8 mouse cellular contexts compared by ENCODE assay signal in genomic region chr2:49733656-49734008, GRCm38 (mm10). TPM values are rescaled to one million over a fixed set of nuclear protein-coding genes. Genes with fewer than 3 reads are reported as not detected.
A peak's percentile ranks its signal among the peaks of the same experiment; 100 is the strongest.
DNase-seq lines count a peak whose midpoint lies in the region; ATAC-seq and TF ChIP-seq lines count a peak whose summit lies in the region.

No protein-coding gene starts in this region.

- H3K27ac ChIP-seq in embryonic facial prominence, embryonic 12.5 days: peak overlapping the region; percentile 67; the same call in 1 of the 2 replicates
- peak overlapping the region; percentile 80 for H3K27ac ChIP-seq in kidney, postnatal 0 days
- no peak overlapping the region for H3K27ac ChIP-seq in heart, embryonic 10.5 days

- no peak overlapping the region for H3K9ac ChIP-seq in embryonic facial prominence, embryonic 12.5 days
- H3K9ac ChIP-seq in kidney, postnatal 0 days (ENCODE audit: low read depth, low read length): no peak overlapping the region

- H3K36me3 ChIP-seq in embryonic facial prominence, embryonic 12.5 days: peaks cover 18% of the 10 kb centered on the region
- H3K36me3 ChIP-seq in kidney, postnatal 0 days (ENCODE audit: insufficient read depth, low read length): no peaks in the 10 kb centered on the region
- no peaks in the 10 kb centered on the region for H3K36me3 ChIP-seq in splenic B cell, adult 2 months (ENCODE audit: control insufficient read depth, insufficient read depth, low read length, poor library complexity, severe bottlenecking)
- no peaks in the 10 kb centered on the region for H3K36me3 ChIP-seq in heart, embryonic 10.5 days

- no peaks in the 10 kb centered on the region for H3K9me3 ChIP-seq in embryonic facial prominence, embryonic 12.5 days
- H3K9me3 ChIP-seq in kidney, postnatal 0 days (replicated peaks; ENCODE audit: low read length): no peaks in the 10 kb centered on the region
- H3K9me3 ChIP-seq in heart, embryonic 10.5 days: no peaks in the 10 kb centered on the region

- WGBS in embryonic facial prominence, embryonic 12.5 days: 14% methylated on average over 7 of the region's 7 CpGs
- WGBS in kidney, postnatal 0 days: 32% methylated on average over 7 of the region's 7 CpGs
- 54% methylated on average over 7 of the region's 7 CpGs for WGBS in heart, embryonic 10.5 days

- ATAC-seq in embryonic facial prominence, embryonic 12.5 days (ENCODE audit: insufficient number of reproducible peaks, insufficient read depth, low FRiP score, low TSS enrichment): peak; percentile 48; the same call in 1 of the 2 replicates
- peak; percentile 63 for ATAC-seq in kidney, postnatal 0 days (replicated peaks; ENCODE audit: low FRiP score, low read depth)

- peaks cover 21% of the 10 kb centered on the region for H3K4me1 ChIP-seq in embryonic facial prominence, embryonic 12.5 days
- H3K4me1 ChIP-seq in kidney, postnatal 0 days (replicated peaks; ENCODE audit: insufficient read depth, low read length): no peaks in the 10 kb centered on the region
- H3K4me1 ChIP-seq in heart, embryonic 10.5 days: peaks cover 16% of the 10 kb centered on the region

- TF ChIP-seq CTCF in kidney, postnatal 0 days (IDR thresholded peaks at IDR 0.05; ENCODE audit: low read depth): no peak; the same call in 1 of the 2 replicates

- H3K27me3 ChIP-seq in embryonic facial prominence, embryonic 12.5 days: no peaks in the 10 kb centered on the region
- H3K27me3 ChIP-seq in kidney, postnatal 0 days (ENCODE audit: insufficient read depth, low read length): no peaks in the 10 kb centered on the region
- H3K27me3 ChIP-seq in splenic B cell, adult 2 months (ENCODE audit: control insufficient read depth, insufficient read depth, low read length, poor library complexity, severe bottlenecking): no peaks in the 10 kb centered on the region
- no peaks in the 10 kb centered on the region for H3K27me3 ChIP-seq in heart, embryonic 10.5 days (ENCODE audit: insufficient read depth, poor library complexity, severe bottlenecking)

- no peak overlapping the region for H3K4me3 ChIP-seq in embryonic facial prominence, embryonic 12.5 days
- no peak overlapping the region for H3K4me3 ChIP-seq in kidney, postnatal 0 days (replicated peaks; ENCODE audit: low read depth, low read length)
- no peak overlapping the region for H3K4me3 ChIP-seq in heart, embryonic 10.5 days

- peak; percentile 14 for DNase-seq in spleen, postnatal 36 days (ENCODE audit: low spot score in 2 of 2)
- no peak for DNase-seq in spleen, postnatal 14 days (ENCODE audit: low spot score in 2 of 2)
- DNase-seq in kidney, postnatal 0 days (ENCODE audit: low spot score): peak; percentile 64
- peak; percentile 35 for DNase-seq in splenic B cell, adult 2 months (ENCODE audit: low read depth, low spot score)
- no peak for DNase-seq in adrenal gland, adult 8-10 months
- DNase-seq in layer of hippocampus, adult 9-11 months: no peak
- no peak for DNase-seq in heart, embryonic 10.5 days (ENCODE audit: low spot score)

- H3K4me2 ChIP-seq in embryonic facial prominence, embryonic 12.5 days (replicated peaks): peak overlapping the region; percentile 32
- H3K4me2 ChIP-seq in kidney, postnatal 0 days (ENCODE audit: low read length): peak overlapping the region; percentile 42

RNA-seq across cellular contexts. Expression of gene Lypd6b, which starts 53.9 kb away (rescaled TPM):
- 5.2 and 7.9 TPM in 2 replicates for polyA plus RNA-seq in embryonic facial prominence, embryonic 12.5 days (2016; fragmentation: Nextera tagmentation; extraction: Ambion mirVana)
- polyA plus RNA-seq in kidney, postnatal 0 days (2015; fragmentation: Nextera tagmentation; extraction: Ambion mirVana): 8.2 and 8.9 TPM in 2 replicates
- under 1 TPM in 3 of 4 experiments, not detected in 1; 0.24 to 0.52 (median 0.24) TPM for total RNA-seq in adrenal gland, adult 8-10 months (2022)
- polyA plus RNA-seq in heart, embryonic 10.5 days (2016; fragmentation: Nextera tagmentation; extraction: Ambion mirVana): 2.0 TPM in 2 replicates

Comparison
In these comparisons a context has a peak if more than half of its experiments do, and no peak if none do; other contexts are left out.
1. DNase-seq: peak in spleen, postnatal 36 days (2 of 2), kidney, postnatal 0 days (single experiment) and splenic B cell, adult 2 months (single experiment); none in spleen, postnatal 14 days (0 of 2), adrenal gland, adult 8-10 months (single experiment), layer of hippocampus, adult 9-11 months (single experiment) and heart, embryonic 10.5 days (single experiment).